Comparison of ENCODE assay signal across 32 mouse cellular contexts in the genomic region with DNA sequence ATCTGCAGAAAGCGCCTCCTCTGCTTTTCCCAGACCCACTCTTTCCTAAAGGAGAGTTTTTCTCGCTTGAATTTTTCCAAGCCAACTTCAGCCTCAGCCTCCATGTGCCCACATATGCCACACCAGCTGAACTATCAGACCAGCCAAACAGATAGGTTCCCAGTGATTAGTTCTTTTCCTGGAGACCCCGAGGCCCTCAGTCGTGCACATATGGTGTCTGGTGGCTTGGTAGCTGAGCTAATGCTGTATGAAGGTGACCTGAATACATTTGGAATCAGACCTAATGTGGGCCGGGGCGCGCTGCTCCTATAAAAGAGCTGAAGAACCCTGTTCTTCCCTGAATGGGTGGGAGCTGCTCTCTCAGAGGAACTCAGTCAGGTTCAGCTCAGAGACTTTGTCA.
DNase-seq lines count a peak whose midpoint lies in the region; ATAC-seq and TF ChIP-seq lines count a peak whose summit lies in the region.
"Had no signal": no experiment of that assay in that cellular context is flagged by ENCODE, and none has a peak within 500 bp of the region (broad histone marks: within the 10 kb centered on the region; RNA-seq: fewer than 3 reads in every experiment).

No protein-coding gene starts in this region.

- DNase-seq in cerebellum, adult 11-12 months, result peak; percentile 24
- no peak for DNase-seq in cerebellum, adult 8-10 months
- no peak for DNase-seq in frontal cortex, postnatal 10 days (ENCODE audit: low spot score in 2 of 2)
- DNase-seq in left cerebral cortex, adult 2 months (ENCODE audit: extremely low spot score in 1 of 2, low spot score in 2 of 2), result no peak
- DNase-seq in left cerebral cortex, postnatal 36 days (ENCODE audit: low spot score in 2 of 2), result no peak
- peak; percentile 51 to 60 for DNase-seq in cerebellum, postnatal 14 days
- DNase-seq: adrenal gland, adult 2 months; adrenal gland, postnatal 36 days; gastrocnemius, adult 2 months; gastrocnemius, postnatal 36 days; heart, adult 18-20 months; heart, postnatal 36 days; kidney, adult 9 months; kidney, postnatal 10 days; layer of hippocampus, adult 9-11 months; liver, embryonic 13.5 days; lung, adult 18-20 months; lung, postnatal 10 days; midbrain, embryonic 14.5 days; right cerebral cortex, adult 18-20 months; spleen, adult 18-20 months; thymus, postnatal 14 days had no signal

- intact Hi-C loops in left cerebral cortex, adult 2 months (cut with DNase I), result no loop called here
- intact Hi-C loops in left cerebral cortex, postnatal 36 days (cut with DNase I), result no loop called here

- no peak overlapping the region for H3K4me3 ChIP-seq in left cerebral cortex, adult 2 months
- H3K4me3 ChIP-seq: embryonic facial prominence, embryonic 10.5 days; embryonic facial prominence, embryonic 15.5 days; forebrain, embryonic 13.5 days; gastrocnemius, adult 2 months; limb, embryonic 10.5 days; limb, embryonic 15.5 days; liver, embryonic 13.5 days; neural tube, embryonic 15.5 days had no signal

- peak; percentile 32; the same call in 1 of the 2 replicates for ATAC-seq in frontal cortex, adult (ENCODE audit: low TSS enrichment)
- ATAC-seq: activated CD4-positive, CD25-positive, alpha-beta regulatory T cell, adult 4 months; forebrain, embryonic 13.5 days; intestine, embryonic 16.5 days had no signal

- TF ChIP-seq CTCF in left cerebral cortex, adult 2 months (IDR thresholded peaks at IDR 0.05), result no peak

- H3K27ac ChIP-seq in left cerebral cortex, adult 2 months, result peak overlapping the region; percentile 8; the same call in 1 of the 2 replicates
- H3K27ac ChIP-seq: embryonic facial prominence, embryonic 10.5 days; embryonic facial prominence, embryonic 15.5 days; forebrain, embryonic 13.5 days; gastrocnemius, adult 2 months; limb, embryonic 10.5 days; limb, embryonic 15.5 days; liver, embryonic 13.5 days; macrophage; neural tube, embryonic 15.5 days had no signal

Comparison
In these comparisons a context has a peak if more than half of its experiments do, and no peak if none do; other contexts are left out.
1. DNase-seq: peak in cerebellum, adult 11-12 months (single experiment) and cerebellum, postnatal 14 days (2 of 2); none in cerebellum, adult 8-10 months (single experiment), frontal cortex, postnatal 10 days (0 of 2), left cerebral cortex, adult 2 months (0 of 2) and left cerebral cortex, postnatal 36 days (0 of 2).